Mouse (Mus musculus) spleen, adult 2 months (tissue): ENCODE results near the gene Tnip1.

Experiments used
- CTCF ChIP-seq: fragments of 200-500 bp; IDR thresholded peaks from 2 replicates; pipeline ENCODE4 v1.5.1; 2011; ENCODE audit warnings: mild to moderate bottlenecking, inconsistent platforms; ENCODE audit not compliant: insufficient read depth, insufficient read length, insufficient replicate concordance; ENCODE audit errors: extremely low read depth
- POLR2A ChIP-seq: fragments of 200-500 bp; IDR thresholded peaks from 2 replicates; pipeline ENCODE4 v1.6.1; 2011; ENCODE audit warnings: low read depth, low read length, inconsistent platforms

DNA sequence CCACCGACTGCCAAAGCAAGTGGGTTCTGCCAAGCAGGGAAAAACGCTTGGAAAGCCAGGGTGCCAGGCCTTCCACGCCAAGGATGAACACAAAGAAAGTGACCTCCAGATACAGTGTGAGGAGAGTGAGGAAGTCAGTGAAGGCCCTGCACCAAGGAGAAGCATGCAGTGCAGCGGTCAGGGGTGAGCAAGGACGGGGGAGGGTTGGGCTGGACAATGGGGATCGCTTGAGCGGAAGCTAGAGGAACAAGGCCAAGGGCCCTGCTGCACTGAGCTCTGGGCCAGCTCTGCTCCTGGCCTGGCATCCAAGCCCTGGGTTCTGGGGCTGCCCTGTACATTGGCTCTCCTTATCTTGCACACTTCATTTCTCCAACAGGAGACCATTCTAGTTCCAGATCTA, 22.7 kb downstream of the Tnip1 start:
- no peak for TF ChIP-seq POLR2A
- no peak for TF ChIP-seq CTCF
